8 mouse cellular contexts compared by ENCODE assay signal in the genomic region with DNA sequence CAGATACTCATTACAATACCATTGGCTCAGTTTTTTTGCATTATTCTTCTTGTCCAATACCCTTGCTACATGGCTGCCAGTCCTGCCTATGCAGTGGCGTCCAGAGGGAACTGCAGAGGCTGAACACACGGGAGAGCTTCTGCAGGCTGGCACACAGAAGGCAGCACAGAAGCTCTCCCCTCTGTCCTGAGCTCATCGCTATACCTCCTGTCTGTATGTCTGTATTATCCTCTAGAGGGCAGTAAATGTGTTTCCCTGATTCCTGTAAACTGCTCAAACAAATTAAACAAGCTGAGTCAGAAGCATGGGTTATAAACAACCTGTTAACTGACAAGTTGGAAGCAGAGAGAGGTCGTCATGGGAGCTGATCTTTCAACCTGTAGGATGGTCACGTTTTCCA. TPM values are rescaled to one million over a fixed set of nuclear protein-coding genes. Genes with fewer than 3 reads are reported as not detected.
A peak's percentile ranks its signal among the peaks of the same experiment; 100 is the strongest.
DNase-seq lines count a peak whose midpoint lies in the region; ATAC-seq and TF ChIP-seq lines count a peak whose summit lies in the region.

No protein-coding gene starts in this region.

- H3K4me3 ChIP-seq in hindbrain, embryonic 16.5 days (ENCODE audit: low read length): no peak overlapping the region
- H3K4me3 ChIP-seq in hindbrain, embryonic 12.5 days: no peak overlapping the region
- no peak overlapping the region for H3K4me3 ChIP-seq in liver, embryonic 14.5 days (ENCODE audit: insufficient read depth in 1 of 2, low read depth in 2 of 2, low read length in 2 of 2)

- peak; percentile 51 for TF ChIP-seq CTCF in liver, embryonic 14.5 days (IDR thresholded peaks at IDR 0.05; ENCODE audit: low read depth)

- H3K9ac ChIP-seq in hindbrain, embryonic 16.5 days (ENCODE audit: low read depth, low read length): no peak overlapping the region
- no peak overlapping the region for H3K9ac ChIP-seq in hindbrain, embryonic 12.5 days
- no peak overlapping the region for H3K9ac ChIP-seq in liver, embryonic 14.5 days (replicated peaks)

- TF ChIP-seq EP300 in liver, embryonic 14.5 days (IDR thresholded peaks at IDR 0.05; ENCODE audit: low read depth): no peak

- peak; percentile 40; the same call in 1 of the 2 replicates for ATAC-seq in hindbrain, embryonic 16.5 days
- no peak for ATAC-seq in hindbrain, embryonic 12.5 days (ENCODE audit: low FRiP score)
- ATAC-seq in liver, embryonic 14.5 days (ENCODE audit: insufficient read depth): 0 out of 2 replicates have a peak, but pooled peaks have one; percentile 57

- H3K4me1 ChIP-seq in hindbrain, embryonic 16.5 days (ENCODE audit: control insufficient read depth, insufficient read depth, low read depth, low read length): no peaks in the 10 kb centered on the region
- no peaks in the 10 kb centered on the region for H3K4me1 ChIP-seq in hindbrain, embryonic 12.5 days
- no peaks in the 10 kb centered on the region for H3K4me1 ChIP-seq in liver, embryonic 14.5 days (replicated peaks; ENCODE audit: control insufficient read depth in 2 of 2, insufficient read depth in 2 of 2, low read length in 1 of 2)

- no peak overlapping the region for H3K27ac ChIP-seq in hindbrain, embryonic 16.5 days (ENCODE audit: low read depth, low read length)
- no peak overlapping the region for H3K27ac ChIP-seq in hindbrain, embryonic 12.5 days
- no peak overlapping the region for H3K27ac ChIP-seq in liver, embryonic 14.5 days

- H3K36me3 ChIP-seq in hindbrain, embryonic 16.5 days (ENCODE audit: control insufficient read depth, insufficient read depth, low read length): peaks cover 10% of the 10 kb centered on the region
- peaks cover 51% of the 10 kb centered on the region for H3K36me3 ChIP-seq in hindbrain, embryonic 12.5 days
- no peaks in the 10 kb centered on the region; the same call in none of the 2 replicates for H3K36me3 ChIP-seq in liver, embryonic 14.5 days (replicated peaks; ENCODE audit: control insufficient read depth, insufficient read depth, low read depth)

- H3K9me3 ChIP-seq in hindbrain, embryonic 16.5 days (ENCODE audit: control insufficient read depth, low read length): no peaks in the 10 kb centered on the region
- H3K9me3 ChIP-seq in hindbrain, embryonic 12.5 days (replicated peaks): no peaks in the 10 kb centered on the region
- no peaks in the 10 kb centered on the region for H3K9me3 ChIP-seq in liver, embryonic 14.5 days (ENCODE audit: control insufficient read depth, low read length)

- WGBS in hindbrain, embryonic 16.5 days: 26% methylated on average over 5 of the region's 5 CpGs
- 50% methylated on average over 5 of the region's 5 CpGs for WGBS in hindbrain, embryonic 12.5 days
- 42% methylated on average over 5 of the region's 5 CpGs for whole genome bisulfite sequencing in liver, embryonic 14.5 days (ENCODE audit: insufficient replicate concordance)

- H3K27me3 ChIP-seq in hindbrain, embryonic 16.5 days (replicated peaks; ENCODE audit: control insufficient read depth, insufficient read depth, low read length): no peaks in the 10 kb centered on the region
- H3K27me3 ChIP-seq in hindbrain, embryonic 12.5 days: no peaks in the 10 kb centered on the region
- H3K27me3 ChIP-seq in liver, embryonic 14.5 days (ENCODE audit: control insufficient read depth, insufficient read depth, low read length): no peaks in the 10 kb centered on the region

- no peak overlapping the region for H3K4me2 ChIP-seq in hindbrain, embryonic 16.5 days (ENCODE audit: low read length)
- H3K4me2 ChIP-seq in hindbrain, embryonic 12.5 days (replicated peaks): no peak overlapping the region
- H3K4me2 ChIP-seq in liver, embryonic 14.5 days (ENCODE audit: low read depth): no peak overlapping the region

- peak; percentile 15 for DNase-seq in CD4-positive helper T cell, adult 2 months (ENCODE audit: low read depth, low spot score)
- peak; percentile 73 for DNase-seq in R1 (ENCODE audit: low read depth, low spot score)
- DNase-seq in liver, embryonic 14.5 days (ENCODE audit: low read depth in 3 of 3, low spot score in 3 of 3): no peak
- DNase-seq in urinary bladder, postnatal 10 days (ENCODE audit: low spot score): no peak
- DNase-seq in right cerebral cortex, postnatal 14 days: no peak
- no peak for DNase-seq in thymus, postnatal 4 days

RNA-seq across cellular contexts. Expression of a gene that starts 21.8 kb away (rescaled TPM):
- 12.2 and 15.2 TPM in 2 replicates for polyA plus RNA-seq in hindbrain, embryonic 16.5 days (2015; fragmentation: Nextera tagmentation; extraction: Ambion mirVana)
- 34.3 and 35.9 TPM in 2 replicates for polyA plus RNA-seq in hindbrain, embryonic 12.5 days (2016; fragmentation: Nextera tagmentation; extraction: Ambion mirVana)
- 4.3 and 7.2 TPM in 2 replicates for polyA plus RNA-seq in liver, embryonic 14.5 days (2012; rRNA removed)
- polyA plus RNA-seq in liver, embryonic 14.5 days (2014; fragmentation: Nextera tagmentation; extraction: Ambion mirVana): 8.2 and 9.1 TPM in 2 replicates

RNA-seq across cellular contexts. Expression of a gene that starts 22.0 kb away (rescaled TPM):
- polyA plus RNA-seq in hindbrain, embryonic 16.5 days (2015; fragmentation: Nextera tagmentation; extraction: Ambion mirVana): 19.7 and 20.6 TPM in 2 replicates
- 26.8 and 37.6 TPM in 2 replicates for polyA plus RNA-seq in hindbrain, embryonic 12.5 days (2016; fragmentation: Nextera tagmentation; extraction: Ambion mirVana)
- 1.9 and 4.0 TPM in 2 replicates for polyA plus RNA-seq in liver, embryonic 14.5 days (2012; rRNA removed)
- 7.3 and 7.9 TPM in 2 replicates for polyA plus RNA-seq in liver, embryonic 14.5 days (2014; fragmentation: Nextera tagmentation; extraction: Ambion mirVana)

Comparison
In these comparisons a context has a peak if more than half of its experiments do, and no peak if none do; other contexts are left out.
1. DNase-seq: peak in CD4-positive helper T cell, adult 2 months (single experiment) and R1 (single experiment); none in liver, embryonic 14.5 days (0 of 3), urinary bladder, postnatal 10 days (single experiment), right cerebral cortex, postnatal 14 days (single experiment) and thymus, postnatal 4 days (single experiment).